Mouse (Mus musculus): ENCODE measurements around the gene B3gnt7.
"Not testable (repeated sequence)": the region's sequence is repeated elsewhere in the genome, so short reads cannot be mapped to it uniquely, and the experiment has no call there.

GRCm38 (mm10) chr1:86341096-86341495 is 38.5 kb downstream of the B3gnt7 start:
- TF ChIP-seq CTCF (IDR thresholded peaks at IDR 0.05); POLR2A (IDR thresholded peaks at IDR 0.05; ENCODE audit: insufficient read depth, low read depth, low read length): not testable (repeated sequence)
